Mouse (Mus musculus): ENCODE measurements around the gene Gatm. TPM values are rescaled to one million over a fixed set of nuclear protein-coding genes. Genes with fewer than 3 reads are reported as not detected.
A peak's percentile ranks its signal among the peaks of the same experiment; 100 is the strongest.

Gatm gene
- polyA plus RNA-seq, 1 experiment from 2014 or later: 19.9 TPM

GRCm38 (mm10) chr2:122637526-122637997, 26.5 kb upstream of the Gatm start:
- H3K4me1 ChIP-seq (replicated peaks; ENCODE audit: control insufficient read depth, insufficient read depth, low read length): no peaks in the 10 kb centered on the region
- H3K9me3 ChIP-seq (ENCODE audit: control insufficient read depth, low read length): no peaks in the 10 kb centered on the region
- no peak overlapping the region for H3K27ac ChIP-seq (ENCODE audit: low read depth, low read length)
- 0 out of 2 replicates have a peak overlapping the region, but pooled peaks have one; percentile 25 for H3K9ac ChIP-seq (ENCODE audit: low read length)
- ATAC-seq (replicated peaks; ENCODE audit: low FRiP score): peak; percentile 85
- peak; percentile 89 for DNase-seq (ENCODE audit: low spot score)
- H3K4me3 ChIP-seq (ENCODE audit: low read depth, low read length): peak overlapping the region; percentile 24
- H3K4me2 ChIP-seq (ENCODE audit: low read depth, low read length, severe bottlenecking): peak overlapping the region; percentile 60
- no peaks in the 10 kb centered on the region; the same call in 1 of the 2 replicates for H3K36me3 ChIP-seq (ENCODE audit: control insufficient read depth, insufficient read depth, low read length)
- H3K27me3 ChIP-seq (ENCODE audit: control insufficient read depth, insufficient read depth, low read length): no peaks in the 10 kb centered on the region; the same call in 1 of the 2 replicates
- 1% methylated on average over 36 of the region's 36 CpGs for WGBS

GRCm38 (mm10) chr2:122636686-122637085, 25.6 kb upstream of the Gatm start, which contains the start of gene AA467197:
TSS of gene AA467197 (plus strand) at chr2:122636986.
- 0 out of 2 replicates have a peak, but pooled peaks cover under 1% of the 10 kb centered on the region for H3K4me1 ChIP-seq (replicated peaks; ENCODE audit: control insufficient read depth, insufficient read depth, low read length)
- peak within 1 kb of the TSS; percentile 60 for H3K4me2 ChIP-seq (ENCODE audit: low read depth, low read length, severe bottlenecking)
- DNase-seq (ENCODE audit: low spot score) (no peak), ATAC-seq (replicated peaks; ENCODE audit: low FRiP score) (no peak)
- peak within 1 kb of the TSS; percentile 24 for H3K4me3 ChIP-seq (ENCODE audit: low read depth, low read length)
- H3K27me3 ChIP-seq (ENCODE audit: control insufficient read depth, insufficient read depth, low read length): no peaks in the 10 kb centered on the region; the same call in 1 of the 2 replicates
- H3K9me3 ChIP-seq (ENCODE audit: control insufficient read depth, low read length): no peaks in the 10 kb centered on the region
- H3K36me3 ChIP-seq (ENCODE audit: control insufficient read depth, insufficient read depth, low read length): no peaks in the 10 kb centered on the region; the same call in 1 of the 2 replicates
- 68% methylated on average over 3 of the region's 3 CpGs for WGBS
- no peak within 1 kb of the TSS for H3K27ac ChIP-seq (ENCODE audit: low read depth, low read length)
- 0 out of 2 replicates have a peak within 1 kb of the TSS, but pooled peaks have one; percentile 25 for H3K9ac ChIP-seq (ENCODE audit: low read length)

- H3K4me3 ChIP-seq (ENCODE audit: low read depth, low read length): peak overlapping the region; percentile 94
- no peaks in the 10 kb centered on the region; the same call in 1 of the 2 replicates for H3K36me3 ChIP-seq (ENCODE audit: control insufficient read depth, insufficient read depth, low read length)
- H3K4me1 ChIP-seq (replicated peaks; ENCODE audit: control insufficient read depth, insufficient read depth, low read length): 0 out of 2 replicates have a peak, but pooled peaks cover 4% of the 10 kb centered on the region
- DNase-seq (ENCODE audit: low spot score): peak; percentile 72
- H3K4me2 ChIP-seq (ENCODE audit: low read depth, low read length, severe bottlenecking): peak overlapping the region; percentile 88
- H3K9me3 ChIP-seq (ENCODE audit: control insufficient read depth, low read length): no peaks in the 10 kb centered on the region
- no peaks in the 10 kb centered on the region for H3K27me3 ChIP-seq (ENCODE audit: control insufficient read depth, insufficient read depth, low read length)
- no peak; the same call in none of the 2 replicates for ATAC-seq (replicated peaks; ENCODE audit: low FRiP score)
- peak overlapping the region; percentile 93 for H3K9ac ChIP-seq (ENCODE audit: low read length)
- no peak overlapping the region for H3K27ac ChIP-seq (ENCODE audit: low read depth, low read length)
- WGBS: under 1% methylated on average over 53 of the region's 53 CpGs
Measured at GRCm38 (mm10) chr2:122631226-122631801, 20.2 kb upstream of the Gatm start.

- no peaks in the 10 kb centered on the region for H3K27me3 ChIP-seq (ENCODE audit: control insufficient read depth, insufficient read depth, low read length)
- under 1% methylated on average over 71 of the region's 75 CpGs for WGBS
- peak overlapping the region; percentile 94 for H3K4me3 ChIP-seq (ENCODE audit: low read depth, low read length)
- 0 out of 2 replicates have a peak, but pooled peaks cover 4% of the 10 kb centered on the region for H3K4me1 ChIP-seq (replicated peaks; ENCODE audit: control insufficient read depth, insufficient read depth, low read length)
- DNase-seq (ENCODE audit: low spot score): peak; percentile 90
- ATAC-seq (replicated peaks; ENCODE audit: low FRiP score): peak; percentile 86
- no peaks in the 10 kb centered on the region for H3K9me3 ChIP-seq (ENCODE audit: control insufficient read depth, low read length)
- H3K36me3 ChIP-seq (ENCODE audit: control insufficient read depth, insufficient read depth, low read length): no peaks in the 10 kb centered on the region; the same call in 1 of the 2 replicates
- peak overlapping the region; percentile 88 for H3K4me2 ChIP-seq (ENCODE audit: low read depth, low read length, severe bottlenecking)
- H3K9ac ChIP-seq (ENCODE audit: low read length): peak overlapping the region; percentile 93
- peak overlapping the region; percentile 66 for H3K27ac ChIP-seq (ENCODE audit: low read depth, low read length)
Measured at GRCm38 (mm10) chr2:122630465-122631225, 19.5 kb upstream of the Gatm start.

GRCm38 (mm10) chr2:122629871-122630270, 18.8 kb upstream of the Gatm start:
- H3K4me1 ChIP-seq (replicated peaks; ENCODE audit: control insufficient read depth, insufficient read depth, low read length): 0 out of 2 replicates have a peak, but pooled peaks cover 4% of the 10 kb centered on the region
- no peaks in the 10 kb centered on the region for H3K9me3 ChIP-seq (ENCODE audit: control insufficient read depth, low read length)
- DNase-seq (ENCODE audit: low spot score): no peak
- no peaks in the 10 kb centered on the region for H3K27me3 ChIP-seq (ENCODE audit: control insufficient read depth, insufficient read depth, low read length)
- no peak overlapping the region for H3K27ac ChIP-seq (ENCODE audit: low read depth, low read length)
- H3K4me2 ChIP-seq (ENCODE audit: low read depth, low read length, severe bottlenecking): peak overlapping the region; percentile 88; the same call in 1 of the 2 replicates
- no peak for ATAC-seq (replicated peaks; ENCODE audit: low FRiP score)
- no peak overlapping the region; the same call in 1 of the 2 replicates for H3K9ac ChIP-seq (ENCODE audit: low read length)
- H3K4me3 ChIP-seq (ENCODE audit: low read depth, low read length): peak overlapping the region; percentile 94
- WGBS: 68% methylated on average over 6 of the region's 6 CpGs
- no peaks in the 10 kb centered on the region; the same call in 1 of the 2 replicates for H3K36me3 ChIP-seq (ENCODE audit: control insufficient read depth, insufficient read depth, low read length)

GRCm38 (mm10) chr2:122628976-122629375, 17.9 kb upstream of the Gatm start:
- H3K4me2 ChIP-seq (ENCODE audit: low read depth, low read length, severe bottlenecking): no peak overlapping the region
- 0 out of 2 replicates have a peak, but pooled peaks cover 4% of the 10 kb centered on the region for H3K4me1 ChIP-seq (replicated peaks; ENCODE audit: control insufficient read depth, insufficient read depth, low read length)
- DNase-seq (ENCODE audit: low spot score) (peak; percentile 81), ATAC-seq (replicated peaks; ENCODE audit: low FRiP score) (no peak; the same call in 1 of the 2 replicates)
- no peaks in the 10 kb centered on the region for H3K27me3 ChIP-seq (ENCODE audit: control insufficient read depth, insufficient read depth, low read length)
- H3K9ac ChIP-seq (ENCODE audit: low read length): no peak overlapping the region
- no peaks in the 10 kb centered on the region for H3K9me3 ChIP-seq (ENCODE audit: control insufficient read depth, low read length)
- no peak overlapping the region for H3K4me3 ChIP-seq (ENCODE audit: low read depth, low read length)
- H3K36me3 ChIP-seq (ENCODE audit: control insufficient read depth, insufficient read depth, low read length): no peaks in the 10 kb centered on the region; the same call in 1 of the 2 replicates
- H3K27ac ChIP-seq (ENCODE audit: low read depth, low read length): no peak overlapping the region
- WGBS: 2% methylated on average over 7 of the region's 7 CpGs

- Histone ChIP-seq H3K4me2 (ENCODE audit: low read depth, low read length, severe bottlenecking) (no peak overlapping the region), H3K4me1 (replicated peaks; ENCODE audit: control insufficient read depth, insufficient read depth, low read length) (no peaks in the 10 kb centered on the region), H3K27me3 (ENCODE audit: control insufficient read depth, insufficient read depth, low read length) (no peaks in the 10 kb centered on the region), H3K4me3 (ENCODE audit: low read depth, low read length) (no peak overlapping the region), H3K9me3 (ENCODE audit: control insufficient read depth, low read length) (no peaks in the 10 kb centered on the region), H3K36me3 (ENCODE audit: control insufficient read depth, insufficient read depth, low read length) (no peaks in the 10 kb centered on the region), H3K27ac (ENCODE audit: low read depth, low read length) (no peak overlapping the region), H3K9ac (ENCODE audit: low read length) (no peak overlapping the region)
- DNase-seq (ENCODE audit: low spot score): no peak
- WGBS: 76% methylated on average over 7 of the region's 7 CpGs
- ATAC-seq (replicated peaks; ENCODE audit: low FRiP score): no peak
Measured at GRCm38 (mm10) chr2:122625930-122626329, 14.8 kb upstream of the Gatm start.

- DNase-seq (ENCODE audit: low spot score): no peak
- Histone ChIP-seq H3K4me1 (replicated peaks; ENCODE audit: control insufficient read depth, insufficient read depth, low read length) (no peaks in the 10 kb centered on the region), H3K9ac (ENCODE audit: low read length) (no peak overlapping the region), H3K27ac (ENCODE audit: low read depth, low read length) (no peak overlapping the region), H3K36me3 (ENCODE audit: control insufficient read depth, insufficient read depth, low read length) (no peaks in the 10 kb centered on the region), H3K4me3 (ENCODE audit: low read depth, low read length) (no peak overlapping the region), H3K9me3 (ENCODE audit: control insufficient read depth, low read length) (no peaks in the 10 kb centered on the region), H3K4me2 (ENCODE audit: low read depth, low read length, severe bottlenecking) (no peak overlapping the region), H3K27me3 (ENCODE audit: control insufficient read depth, insufficient read depth, low read length) (no peaks in the 10 kb centered on the region)
- ATAC-seq (replicated peaks; ENCODE audit: low FRiP score): no peak
- WGBS: 75% methylated on average over 7 of the region's 9 CpGs
Measured at GRCm38 (mm10) chr2:122621337-122622110, 10.4 kb upstream of the Gatm start.
